Mouse (Mus musculus) midbrain, postnatal 0 days (tissue): Measurements from ENCODE around the gene Ush2a. TPM values are rescaled to one million over a fixed set of nuclear protein-coding genes. Genes with fewer than 3 reads are reported as not detected.

ENCODE experiments used
- ATAC-seq: fragments of 200-750 bp; cut with Nextera tagmentation; 2 replicates; pipeline ENCODE4 v1.8.0; 2017; ENCODE audit warnings: moderate number of reproducible peaks, mild to moderate bottlenecking, moderate TSS enrichment, moderate library complexity; ENCODE audit not compliant: low FRiP score
- DNase-seq: peaks from one replicate; pipeline ENCODE4 v3.0.0-alpha.2; 2015; ENCODE audit warnings: low spot score
- H3K27ac ChIP-seq: fragments of 300-500 bp; sonication (generic); 2 replicates; pipeline ENCODE4 v1.5.1; 2014; ENCODE audit warnings: low read depth, mild to moderate bottlenecking, low read length, mixed read lengths
- H3K27me3 ChIP-seq: fragments of 300-500 bp; sonication (generic); 2 replicates; pipeline ENCODE4 v1.6.1; 2014; ENCODE audit warnings: low read length, control low read depth, mixed read lengths; ENCODE audit not compliant: insufficient read depth
- H3K36me3 ChIP-seq: fragments of 300-500 bp; sonication (generic); 2 replicates; pipeline ENCODE4 v1.6.1; 2014; ENCODE audit warnings: low read length, control low read depth, mixed read lengths; ENCODE audit not compliant: insufficient read depth
- H3K4me1 ChIP-seq: fragments of 300-500 bp; sonication (generic); 2 replicates; pipeline ENCODE4 v1.6.1; 2014; ENCODE audit warnings: mild to moderate bottlenecking, control low read depth, antibody characterized with exemption, low read length, mixed read lengths; ENCODE audit not compliant: insufficient read depth
- H3K4me2 ChIP-seq: fragments of 300-500 bp; sonication (generic); 2 replicates; pipeline ENCODE4 v1.6.1; 2014; ENCODE audit warnings: low read depth, mild to moderate bottlenecking, low read length, mixed read lengths; ENCODE audit not compliant: poor library complexity, severe bottlenecking
- H3K4me3 ChIP-seq: fragments of 300-500 bp; sonication (generic); 2 replicates; pipeline ENCODE4 v1.5.1; 2014; ENCODE audit warnings: low read depth, mild to moderate bottlenecking, low read length, moderate library complexity
- H3K9ac ChIP-seq: fragments of 300-500 bp; sonication (generic); replicated peaks from 2 replicates; pipeline ENCODE4 v1.6.1; 2014; ENCODE audit warnings: mild to moderate bottlenecking, low read length, moderate library complexity, mixed read lengths; ENCODE audit not compliant: poor library complexity, severe bottlenecking
- H3K9me3 ChIP-seq: fragments of 300-500 bp; sonication (generic); 2 replicates; pipeline ENCODE4 v1.6.1; 2016; ENCODE audit warnings: low read length, control low read depth
- CTCF ChIP-seq: IDR thresholded peaks from 2 replicates; pipeline ENCODE4 v1.5.1; 2016; ENCODE audit warnings: antibody characterized with exemption, mild to moderate bottlenecking
- WGBS: fragments of 180-500 bp; shearing (Covaris S2); extraction: QIAGEN DNeasy Blood & Tissue Kit; methylation state at CpG from one replicate; pipeline ENCODE4 v1.1.7; 2014; 5-methylcytosine and 5-hydroxymethylcytosine counted together
- polyA plus RNA-seq: library from polyadenylated mRNA; unstranded; fragments of >200 nt; fragmentation: Nextera tagmentation; extraction: Ambion mirVana; gene quantifications from 2 replicates; pipeline ENCODE4 v1.2.1, GENCODE M21; 2015
- total RNA-seq: library from RNA; depleted of rRNA; stranded (reverse); fragments of >200 nt; gene quantifications from 2 replicates; pipeline ENCODE4 v1.2.3, GENCODE M21; 2014

Ush2a gene
- total and polyA plus RNA-seq, 2 experiments from 2014 or later: 0.10 to 0.38 TPM

DNA sequence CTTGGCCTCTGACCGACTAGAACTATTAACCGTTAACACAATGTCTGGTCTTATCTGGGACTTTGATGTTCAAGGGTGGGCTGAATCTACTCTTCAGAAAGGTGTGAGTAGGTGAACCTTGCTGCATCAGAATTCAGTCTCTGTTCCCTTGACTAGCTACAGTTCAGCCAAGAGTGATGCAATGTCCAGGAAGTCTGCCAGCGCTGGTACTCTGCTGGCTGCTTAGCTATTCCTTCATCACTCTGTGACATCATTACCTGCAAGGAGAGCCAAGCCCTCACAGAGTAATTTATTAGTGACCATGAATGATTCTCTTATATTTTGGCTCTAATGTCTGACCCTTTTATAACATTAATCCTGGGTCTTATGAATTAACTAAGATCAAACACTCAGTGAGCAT is 101.7 kb downstream of the Ush2a start:
- 92% methylated on average over 3 of the region's 3 CpGs for WGBS
- H3K27me3 ChIP-seq: no peaks in the 10 kb centered on the region
- no peak for ATAC-seq

GRCm38 (mm10) chr1:188385180-188385579 is 123.4 kb downstream of the Ush2a start:
- Histone ChIP-seq H3K9me3 (no peaks in the 10 kb centered on the region), H3K27me3 (no peaks in the 10 kb centered on the region), H3K36me3 (no peaks in the 10 kb centered on the region), H3K9ac (no peak overlapping the region), H3K27ac (no peak overlapping the region), H3K4me1 (no peaks in the 10 kb centered on the region), H3K4me3 (no peak overlapping the region), H3K4me2 (no peak overlapping the region)
- 72% methylated on average over 1 of the region's 1 CpGs for WGBS
- DNase-seq (no peak), ATAC-seq (no peak)
- peak; percentile 17; the same call in 1 of the 2 replicates for TF ChIP-seq CTCF

More for the DNA sequence above, 101.7 kb downstream of the Ush2a start:
- Histone ChIP-seq H3K9me3 (no peaks in the 10 kb centered on the region), H3K4me3 (no peak overlapping the region), H3K27ac (no peak overlapping the region), H3K4me1 (no peaks in the 10 kb centered on the region), H3K4me2 (no peak overlapping the region), H3K9ac (no peak overlapping the region), H3K36me3 (no peaks in the 10 kb centered on the region)
- no peak for TF ChIP-seq CTCF
- peak; percentile 24 for DNase-seq

- Histone ChIP-seq H3K36me3 (no peaks in the 10 kb centered on the region), H3K9me3 (no peaks in the 10 kb centered on the region), H3K4me3 (no peak overlapping the region), H3K4me1 (no peaks in the 10 kb centered on the region), H3K4me2 (no peak overlapping the region), H3K9ac (no peak overlapping the region), H3K27ac (no peak overlapping the region), H3K27me3 (no peaks in the 10 kb centered on the region)
- WGBS: 69% methylated on average over 7 of the region's 7 CpGs
- DNase-seq: no peak
- no peak for TF ChIP-seq CTCF
- no peak for ATAC-seq
Measured at GRCm38 (mm10) chr1:188385733-188386261, 124.0 kb downstream of the Ush2a start.

GRCm38 (mm10) chr1:188387321-188387720 is 125.5 kb downstream of the Ush2a start:
- H3K4me2 ChIP-seq: no peak overlapping the region
- H3K4me1 ChIP-seq: no peaks in the 10 kb centered on the region
- no peak overlapping the region for H3K4me3 ChIP-seq
- DNase-seq: no peak
- H3K9me3 ChIP-seq: no peaks in the 10 kb centered on the region
- H3K36me3 ChIP-seq: no peaks in the 10 kb centered on the region
- no peaks in the 10 kb centered on the region for H3K27me3 ChIP-seq
- H3K27ac ChIP-seq: no peak overlapping the region
- TF ChIP-seq CTCF: no peak
- WGBS: 86% methylated on average over 3 of the region's 3 CpGs
- H3K9ac ChIP-seq: no peak overlapping the region
- ATAC-seq: no peak

- no peak overlapping the region for H3K4me3 ChIP-seq
- H3K27ac ChIP-seq: no peak overlapping the region
- 87% methylated on average over 2 of the region's 2 CpGs for WGBS
- no peaks in the 10 kb centered on the region for H3K9me3 ChIP-seq
- H3K4me1 ChIP-seq: no peaks in the 10 kb centered on the region
- H3K36me3 ChIP-seq: no peaks in the 10 kb centered on the region
- DNase-seq (no peak), ATAC-seq (no peak)
- TF ChIP-seq CTCF: no peak
- H3K9ac ChIP-seq: no peak overlapping the region
- H3K27me3 ChIP-seq: no peaks in the 10 kb centered on the region
- H3K4me2 ChIP-seq: no peak overlapping the region
Measured at GRCm38 (mm10) chr1:188387820-188388471, 126.1 kb downstream of the Ush2a start.

DNA sequence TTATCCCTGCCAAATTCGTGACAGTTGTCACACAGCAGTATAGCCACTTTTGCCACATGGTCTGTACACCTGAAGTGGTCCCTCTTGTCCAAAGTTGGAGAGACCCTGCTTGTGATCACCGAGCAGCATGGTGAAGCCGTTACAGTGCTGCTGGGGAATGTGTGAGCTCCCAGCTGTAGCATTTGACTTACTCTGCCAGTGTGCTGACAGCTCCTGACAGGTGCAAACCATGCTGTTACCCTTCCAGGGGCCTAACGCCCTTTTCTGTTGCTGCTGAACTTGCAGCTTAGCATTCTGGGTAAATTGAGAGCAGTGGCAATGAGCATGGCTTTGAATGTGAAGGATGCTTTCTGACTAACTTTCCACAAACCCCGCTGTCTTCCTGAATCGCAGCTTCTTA is 128.3 kb downstream of the Ush2a start:
- Histone ChIP-seq H3K4me2 (no peak overlapping the region), H3K9me3 (no peaks in the 10 kb centered on the region), H3K27me3 (no peaks in the 10 kb centered on the region), H3K36me3 (no peaks in the 10 kb centered on the region), H3K9ac (no peak overlapping the region), H3K27ac (no peak overlapping the region), H3K4me1 (no peaks in the 10 kb centered on the region), H3K4me3 (no peak overlapping the region)
- DNase-seq (no peak), ATAC-seq (no peak)
- TF ChIP-seq CTCF: no peak
- WGBS: 70% methylated on average over 6 of the region's 6 CpGs
